Mouse (Mus musculus) cortical plate, adult 2 months (tissue): Measurements from ENCODE around the gene Dnm1. TPM values are rescaled to one million over a fixed set of nuclear protein-coding genes. Genes with fewer than 3 reads are reported as not detected.

Experiments
- H3K27ac ChIP-seq: fragments of 200-500 bp; 2 replicates; pipeline ENCODE4 v1.5.1; 2012; ENCODE audit warnings: low read length, control low read depth, inconsistent platforms; ENCODE audit not compliant: insufficient read depth
- H3K4me1 ChIP-seq: fragments of 200-500 bp; 2 replicates; pipeline ENCODE4 v1.6.1; 2011; ENCODE audit warnings: low read length; ENCODE audit not compliant: control insufficient read depth, insufficient read depth
- H3K4me3 ChIP-seq: fragments of 200-500 bp; 2 replicates; pipeline ENCODE4 v1.5.1; 2011; ENCODE audit warnings: mild to moderate bottlenecking, low read length, control low read depth; ENCODE audit not compliant: insufficient read depth
- CTCF ChIP-seq: fragments of 200-500 bp; IDR thresholded peaks from 2 replicates; pipeline ENCODE4 v1.5.1; 2011; ENCODE audit warnings: mild to moderate bottlenecking, control low read depth, low read length; ENCODE audit not compliant: insufficient read depth; ENCODE audit errors: extremely low read depth
- POLR2A ChIP-seq: fragments of 200-500 bp; IDR thresholded peaks from 2 replicates; pipeline ENCODE4 v1.6.1; 2011; ENCODE audit warnings: mild to moderate bottlenecking, low read length, control low read depth; ENCODE audit not compliant: insufficient read depth; ENCODE audit errors: extremely low read depth
- polyA plus RNA-seq: library from polyadenylated mRNA; depleted of rRNA; stranded (reverse); fragments of >200 nt; gene quantifications from 2 replicates; pipeline ENCODE4 v1.2.3, GENCODE M21; 2012

Gene Dnm1
- polyA plus RNA-seq, 1 experiment, result 1,325 TPM

GRCm38 (mm10) chr2:32327200-32327599, 25.9 kb downstream of the Dnm1 start:
- TF ChIP-seq CTCF (no peak), POLR2A (no peak)
- Histone ChIP-seq H3K4me1 (peaks cover 13% of the 10 kb centered on the region), H3K27ac (no peak overlapping the region), H3K4me3 (no peak overlapping the region)

GRCm38 (mm10) chr2:32325342-32325741, 27.8 kb downstream of the Dnm1 start:
- H3K27ac ChIP-seq, result no peak overlapping the region
- H3K4me3 ChIP-seq, result no peak overlapping the region
- TF ChIP-seq POLR2A (no peak), CTCF (no peak)
- peaks cover 13% of the 10 kb centered on the region for H3K4me1 ChIP-seq

- TF ChIP-seq POLR2A (no peak), CTCF (no peak)
- Histone ChIP-seq H3K4me1 (peaks cover 14% of the 10 kb centered on the region), H3K27ac (no peak overlapping the region), H3K4me3 (no peak overlapping the region)
Observed at GRCm38 (mm10) chr2:32324322-32324721, 28.8 kb downstream of the Dnm1 start.

- peak overlapping the region; percentile 46; the same call in 1 of the 2 replicates for H3K27ac ChIP-seq
- TF ChIP-seq POLR2A (no peak), CTCF (no peak)
Observed at GRCm38 (mm10) chr2:32322754-32323741, 30.1 kb downstream of the Dnm1 start.

GRCm38 (mm10) chr2:32321591-32322298, 31.4 kb downstream of the Dnm1 start:
- Histone ChIP-seq H3K27ac (no peak overlapping the region), H3K4me1 (peaks cover 13% of the 10 kb centered on the region), H3K4me3 (no peak overlapping the region)
- no peak for TF ChIP-seq POLR2A

More at GRCm38 (mm10) chr2:32322754-32323741, 30.1 kb downstream of the Dnm1 start:
- Histone ChIP-seq H3K4me3 (no peak overlapping the region), H3K4me1 (peaks cover 13% of the 10 kb centered on the region)

- no peak overlapping the region for H3K27ac ChIP-seq
- no peak overlapping the region for H3K4me3 ChIP-seq
- TF ChIP-seq POLR2A (no peak), CTCF (no peak)
Observed at GRCm38 (mm10) chr2:32320721-32321120, 32.4 kb downstream of the Dnm1 start.

GRCm38 (mm10) chr2:32319586-32320580, 33.3 kb downstream of the Dnm1 start:
- no peak overlapping the region for H3K4me3 ChIP-seq
- TF ChIP-seq CTCF, result no peak
- TF ChIP-seq POLR2A, result no peak
- peaks cover 9% of the 10 kb centered on the region for H3K4me1 ChIP-seq
- H3K27ac ChIP-seq, result no peak overlapping the region

More at GRCm38 (mm10) chr2:32320721-32321120, 32.4 kb downstream of the Dnm1 start:
- H3K4me1 ChIP-seq, result peaks cover 12% of the 10 kb centered on the region

- TF ChIP-seq POLR2A (no peak), CTCF (no peak)
- peaks cover 9% of the 10 kb centered on the region for H3K4me1 ChIP-seq
- no peak overlapping the region for H3K27ac ChIP-seq
- H3K4me3 ChIP-seq, result no peak overlapping the region
Observed at GRCm38 (mm10) chr2:32318709-32319585, 34.2 kb downstream of the Dnm1 start.
